Mouse (Mus musculus) embryonic facial prominence, embryonic 11.5 days (tissue): ENCODE measurements around the gene Moap1. TPM values are rescaled to one million over a fixed set of nuclear protein-coding genes. Genes with fewer than 3 reads are reported as not detected.

Source experiments
- ATAC-seq: fragments of 200-750 bp; cut with Nextera tagmentation; replicated peaks from 2 replicates; pipeline ENCODE4 v1.8.0; 2017; ENCODE audit warnings: low read depth; ENCODE audit not compliant: insufficient number of reproducible peaks, low FRiP score, low TSS enrichment
- DNase-seq: peaks from one replicate; pipeline ENCODE4 v3.0.0-alpha.2; 2015; ENCODE audit warnings: low spot score
- H3K27ac ChIP-seq: fragments of 300-500 bp; sonication (generic); replicated peaks from 2 replicates; pipeline ENCODE4 v1.5.1; 2014; ENCODE audit warnings: mild to moderate bottlenecking, low read depth, low read length, control low read depth
- H3K27me3 ChIP-seq: fragments of 300-500 bp; sonication (generic); 2 replicates; pipeline ENCODE4 v1.6.1; 2014; ENCODE audit warnings: mild to moderate bottlenecking, low read length, moderate library complexity, mixed read lengths; ENCODE audit not compliant: control insufficient read depth, insufficient read depth
- H3K36me3 ChIP-seq: fragments of 300-500 bp; sonication (generic); replicated peaks from 2 replicates; pipeline ENCODE4 v1.6.1; 2014; ENCODE audit warnings: low read depth, mild to moderate bottlenecking, low read length, moderate library complexity, mixed read lengths; ENCODE audit not compliant: control insufficient read depth, insufficient read depth
- H3K4me1 ChIP-seq: fragments of 300-500 bp; sonication (generic); 2 replicates; pipeline ENCODE4 v1.6.1; 2014; ENCODE audit warnings: low read length, mixed read lengths; ENCODE audit not compliant: control insufficient read depth, insufficient read depth
- H3K4me2 ChIP-seq: fragments of 300-500 bp; sonication (generic); 2 replicates; pipeline ENCODE4 v1.6.1; 2014; ENCODE audit warnings: low read depth, mild to moderate bottlenecking, control low read depth, low read length, moderate library complexity
- H3K4me3 ChIP-seq: fragments of 300-500 bp; sonication (generic); 2 replicates; pipeline ENCODE4 v1.5.1; 2014; ENCODE audit warnings: low read depth, low read length, control low read depth
- H3K9ac ChIP-seq: fragments of 300-500 bp; sonication (generic); replicated peaks from 2 replicates; pipeline ENCODE4 v1.6.1; 2014; ENCODE audit warnings: mild to moderate bottlenecking, control low read depth, low read length
- H3K9me3 ChIP-seq: fragments of 300-500 bp; sonication (generic); replicated peaks from 2 replicates; pipeline ENCODE4 v1.6.1; 2016; ENCODE audit warnings: mild to moderate bottlenecking, low read length, inconsistent platforms, mixed read lengths; ENCODE audit not compliant: control insufficient read depth
- WGBS: fragments of 180-500 bp; shearing (Covaris S2); extraction: QIAGEN DNeasy Blood & Tissue Kit; methylation state at CpG from one replicate; pipeline ENCODE4 v1.1.7; 2014; 5-methylcytosine and 5-hydroxymethylcytosine counted together
- polyA plus RNA-seq: library from polyadenylated mRNA; unstranded; fragments of >200 nt; fragmentation: Nextera tagmentation; extraction: Ambion mirVana; gene quantifications from 2 replicates; pipeline ENCODE4 v1.2.1, GENCODE M21; 2014

The Moap1 gene
- polyA plus RNA-seq, 1 experiment from 2014 or later: 37.2 TPM

DNA sequence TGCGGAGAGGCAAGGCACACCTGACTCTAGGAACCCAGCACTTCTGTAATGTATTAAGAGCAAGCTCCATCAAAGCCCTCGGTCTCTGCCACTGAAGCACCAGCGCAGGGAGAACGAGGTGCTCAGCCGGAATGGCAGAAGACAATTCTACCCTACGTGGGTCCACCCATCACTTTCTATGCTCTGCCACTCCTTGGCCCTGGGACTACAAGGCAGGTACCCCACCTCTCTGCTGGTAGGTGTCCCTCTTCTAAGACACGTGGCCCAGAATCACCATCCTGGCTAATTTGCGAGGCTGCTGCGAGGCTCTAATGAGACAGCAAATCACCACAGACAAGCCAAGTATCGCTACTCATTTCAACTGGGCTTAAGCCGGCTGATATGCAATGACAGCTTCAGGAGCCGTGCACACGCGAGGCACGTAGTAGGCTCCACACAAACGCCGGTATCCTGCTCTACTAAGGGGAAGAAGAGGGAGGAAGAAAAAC is 39.5 kb downstream of the Moap1 start:
- Histone ChIP-seq H3K4me2 (peak overlapping the region; percentile 95), H3K36me3 (no peaks in the 10 kb centered on the region), H3K27me3 (no peaks in the 10 kb centered on the region), H3K4me1 (peaks cover 4% of the 10 kb centered on the region; the same call in 1 of the 2 replicates), H3K27ac (no peak overlapping the region), H3K4me3 (peak overlapping the region; percentile 81), H3K9me3 (no peaks in the 10 kb centered on the region), H3K9ac (peak overlapping the region; percentile 76)
- DNase-seq (peak; percentile 34), ATAC-seq (no peak)
- 3% methylated on average over 17 of the region's 17 CpGs for WGBS

DNA sequence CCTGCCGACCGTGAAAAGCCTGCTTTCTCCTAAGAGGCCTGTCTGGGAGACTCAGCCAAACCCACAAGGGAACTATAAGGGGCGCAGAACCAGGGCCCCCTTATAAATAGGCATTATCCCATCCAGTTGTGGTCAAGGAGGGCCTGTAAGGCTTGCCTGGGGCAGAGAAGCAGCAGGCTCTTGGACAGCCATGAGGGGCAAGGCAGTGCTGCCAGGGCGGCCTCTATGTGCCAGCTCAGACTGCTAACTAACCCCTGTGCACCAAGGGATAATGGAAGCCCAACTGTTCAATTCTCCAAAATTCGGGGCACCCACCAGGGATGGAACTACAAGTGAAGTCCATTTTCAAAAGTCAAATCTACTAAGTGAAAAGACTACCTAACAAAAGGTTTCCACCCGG is 40.0 kb downstream of the Moap1 start:
- DNase-seq (no peak), ATAC-seq (no peak)
- Histone ChIP-seq H3K27ac (no peak overlapping the region), H3K9ac (no peak overlapping the region), H3K9me3 (no peaks in the 10 kb centered on the region), H3K4me1 (peaks cover 7% of the 10 kb centered on the region; the same call in 1 of the 2 replicates), H3K4me2 (peak overlapping the region; percentile 95), H3K36me3 (no peaks in the 10 kb centered on the region), H3K27me3 (no peaks in the 10 kb centered on the region), H3K4me3 (peak overlapping the region; percentile 14)
- 36% methylated on average over 6 of the region's 6 CpGs for WGBS

- Histone ChIP-seq H3K27ac (no peak overlapping the region), H3K9me3 (no peaks in the 10 kb centered on the region), H3K4me2 (peak overlapping the region; percentile 38; the same call in 1 of the 2 replicates), H3K27me3 (no peaks in the 10 kb centered on the region), H3K4me3 (no peak overlapping the region; the same call in 1 of the 2 replicates), H3K36me3 (no peaks in the 10 kb centered on the region), H3K4me1 (peaks cover 7% of the 10 kb centered on the region), H3K9ac (no peak overlapping the region)
- WGBS: 6% methylated on average over 4 of the region's 4 CpGs
- DNase-seq: peak; percentile 57
- ATAC-seq: no peak
Observed at GRCm38 (mm10) chr12:102703111-102703412, 40.4 kb downstream of the Moap1 start.

- no peaks in the 10 kb centered on the region for H3K27me3 ChIP-seq
- peak overlapping the region; percentile 13; the same call in 1 of the 2 replicates for H3K4me3 ChIP-seq
- no peak for ATAC-seq
- DNase-seq: peak; percentile 93
- no peaks in the 10 kb centered on the region for H3K36me3 ChIP-seq
- H3K4me1 ChIP-seq: peaks cover 7% of the 10 kb centered on the region
- no peak overlapping the region for H3K27ac ChIP-seq
- H3K4me2 ChIP-seq: peak overlapping the region; percentile 38
- no peak overlapping the region for H3K9ac ChIP-seq
- H3K9me3 ChIP-seq: no peaks in the 10 kb centered on the region
- 5% methylated on average over 15 of the region's 15 CpGs for WGBS
Observed at GRCm38 (mm10) chr12:102702356-102703110, 40.9 kb downstream of the Moap1 start.

- no peak overlapping the region for H3K4me2 ChIP-seq
- no peak overlapping the region for H3K4me3 ChIP-seq
- no peak overlapping the region for H3K27ac ChIP-seq
- DNase-seq: no peak
- no peaks in the 10 kb centered on the region for H3K27me3 ChIP-seq
- H3K36me3 ChIP-seq: no peaks in the 10 kb centered on the region
- H3K4me1 ChIP-seq: peaks cover 7% of the 10 kb centered on the region
- no peak overlapping the region for H3K9ac ChIP-seq
- ATAC-seq: no peak
- no peaks in the 10 kb centered on the region for H3K9me3 ChIP-seq
- WGBS: 80% methylated on average over 5 of the region's 5 CpGs
Observed at GRCm38 (mm10) chr12:102701691-102702207, 41.7 kb downstream of the Moap1 start.

DNA sequence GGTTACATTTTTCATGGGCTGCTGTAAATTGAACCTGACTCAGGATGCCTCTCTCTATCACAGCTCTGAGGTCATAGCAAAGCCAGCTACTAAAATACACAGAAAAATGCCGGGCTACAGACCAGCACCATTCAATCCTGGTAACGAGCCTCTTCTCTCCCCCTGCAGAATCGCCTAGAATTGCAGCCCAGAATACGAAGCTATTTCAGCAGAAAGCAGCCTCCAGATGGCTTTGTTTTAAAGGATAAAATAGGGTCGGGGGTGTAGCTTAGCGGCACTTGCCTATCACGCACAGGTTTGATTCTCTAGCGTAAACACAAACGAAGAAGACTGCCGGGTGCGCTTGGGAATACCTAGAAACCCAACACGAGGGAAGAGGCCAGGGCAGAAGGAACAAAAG is 43.0 kb downstream of the Moap1 start:
- Histone ChIP-seq H3K9me3 (no peaks in the 10 kb centered on the region), H3K4me1 (peaks cover 7% of the 10 kb centered on the region), H3K9ac (no peak overlapping the region), H3K4me2 (no peak overlapping the region), H3K27ac (no peak overlapping the region), H3K4me3 (no peak overlapping the region), H3K27me3 (no peaks in the 10 kb centered on the region), H3K36me3 (no peaks in the 10 kb centered on the region)
- WGBS: 59% methylated on average over 12 of the region's 12 CpGs
- ATAC-seq: no peak
- no peak for DNase-seq

- no peak overlapping the region for H3K4me2 ChIP-seq
- H3K4me1 ChIP-seq: peaks cover 3% of the 10 kb centered on the region
- ATAC-seq (no peak), DNase-seq (no peak)
- no peak overlapping the region for H3K27ac ChIP-seq
- H3K36me3 ChIP-seq: no peaks in the 10 kb centered on the region
- H3K27me3 ChIP-seq: no peaks in the 10 kb centered on the region
- H3K9ac ChIP-seq: no peak overlapping the region
- no peak overlapping the region for H3K4me3 ChIP-seq
- 21% methylated on average over 1 of the region's 1 CpGs for WGBS
- H3K9me3 ChIP-seq: no peaks in the 10 kb centered on the region
Observed at GRCm38 (mm10) chr12:102699156-102699555, 44.3 kb downstream of the Moap1 start.

- Histone ChIP-seq H3K4me1 (peaks cover 2% of the 10 kb centered on the region), H3K9me3 (no peaks in the 10 kb centered on the region), H3K4me2 (peak overlapping the region; percentile 19; the same call in 1 of the 2 replicates), H3K27me3 (no peaks in the 10 kb centered on the region), H3K36me3 (no peaks in the 10 kb centered on the region), H3K4me3 (no peak overlapping the region), H3K9ac (peak overlapping the region; percentile 1; the same call in 1 of the 2 replicates), H3K27ac (no peak overlapping the region)
- WGBS: 55% methylated on average over 1 of the region's 1 CpGs
- no peak for DNase-seq
- ATAC-seq: peak; percentile 48; the same call in 1 of the 2 replicates
Observed at GRCm38 (mm10) chr12:102698089-102698684, 45.3 kb downstream of the Moap1 start.
